Mouse (Mus musculus): ENCODE results near the gene Nup88. TPM values are rescaled to one million over a fixed set of nuclear protein-coding genes. Genes with fewer than 3 reads are reported as not detected.

Gene Nup88
- polyA plus RNA-seq, 1 experiment from 2014 or later: 148 TPM

DNA sequence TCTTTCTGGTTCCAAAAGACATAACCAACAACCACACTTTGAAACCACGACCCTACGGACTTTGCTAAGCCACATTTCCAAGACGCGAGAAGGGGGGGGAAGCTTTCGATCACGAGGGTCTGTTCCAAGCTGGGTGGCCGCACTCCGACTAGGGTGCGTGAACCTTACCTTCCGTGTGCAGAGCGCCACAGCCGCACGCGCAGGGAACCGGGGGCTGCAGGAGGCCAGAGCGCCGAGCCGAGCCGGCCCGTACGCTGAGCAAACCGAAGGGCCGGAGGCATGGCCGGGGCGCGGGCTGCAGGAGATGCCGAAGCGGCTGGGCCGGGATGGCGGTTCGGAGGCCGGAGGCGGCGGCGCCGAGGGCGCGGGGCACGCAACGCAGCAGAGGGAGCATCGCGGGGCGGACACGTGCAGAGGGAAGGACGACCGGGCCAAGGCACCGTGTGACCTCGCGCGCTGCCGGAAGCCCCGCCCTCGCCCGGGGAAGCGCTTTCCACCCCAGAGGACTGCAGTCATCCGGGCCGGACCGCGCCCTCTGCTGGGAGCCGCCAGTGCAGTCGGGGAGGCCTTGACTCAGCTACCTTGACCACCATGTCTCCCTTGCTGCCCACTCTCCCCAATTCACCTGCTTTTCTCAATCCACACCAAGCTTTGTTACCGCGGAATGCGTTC is 12.9 kb upstream of the Nup88 start, which contains the start of gene C1qbp:
TSS of gene C1qbp (minus strand) at position 470 of the 672 bp plus-strand sequence.
- Histone ChIP-seq H3K4me3 (peak within 1 kb of the TSS; percentile 100), H3K36me3 (peaks cover 67% of the 10 kb centered on the region), H3K27ac (replicated peaks) (0 out of 2 replicates have a peak within 1 kb of the TSS, but pooled peaks have one; percentile 46), H3K9me3 (no peaks in the 10 kb centered on the region), H3K27me3 (no peaks in the 10 kb centered on the region), H3K4me1 (peaks cover 8% of the 10 kb centered on the region), H3K4me2 (replicated peaks) (peak within 1 kb of the TSS; percentile 76), H3K9ac (replicated peaks) (peak within 1 kb of the TSS; percentile 92)
- 2% methylated on average over 55 of the region's 64 CpGs for WGBS
- ATAC-seq (ENCODE audit: low FRiP score, low read depth): peak; percentile 96

DNA sequence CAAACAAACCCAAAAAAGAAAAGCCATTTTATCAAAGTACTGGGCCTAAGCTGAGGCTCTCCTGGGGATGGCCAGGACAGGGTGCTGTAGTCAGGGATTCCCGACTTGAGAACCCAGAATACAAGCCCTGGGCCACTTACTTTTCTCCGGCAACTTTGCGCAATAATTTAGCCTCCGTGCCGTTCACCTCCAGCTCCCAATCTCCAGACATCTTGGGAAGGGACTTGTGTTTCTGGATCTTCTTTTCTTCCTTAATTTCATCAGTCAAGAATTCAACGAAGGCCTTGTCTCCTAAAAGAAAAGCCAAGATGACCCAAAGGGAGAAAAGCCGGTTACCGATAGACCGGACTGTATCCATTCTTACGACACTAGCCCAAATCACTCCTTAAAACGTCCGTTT is 12.3 kb upstream of the Nup88 start:
- Histone ChIP-seq H3K9ac (replicated peaks) (peak overlapping the region; percentile 92), H3K4me3 (peak overlapping the region; percentile 100), H3K27me3 (no peaks in the 10 kb centered on the region), H3K4me1 (peaks cover 8% of the 10 kb centered on the region), H3K36me3 (peaks cover 67% of the 10 kb centered on the region), H3K4me2 (replicated peaks) (peak overlapping the region; percentile 76), H3K9me3 (no peaks in the 10 kb centered on the region), H3K27ac (replicated peaks) (no peak overlapping the region)
- no peak for ATAC-seq (ENCODE audit: low FRiP score, low read depth)
- 13% methylated on average over 12 of the region's 12 CpGs for WGBS

DNA sequence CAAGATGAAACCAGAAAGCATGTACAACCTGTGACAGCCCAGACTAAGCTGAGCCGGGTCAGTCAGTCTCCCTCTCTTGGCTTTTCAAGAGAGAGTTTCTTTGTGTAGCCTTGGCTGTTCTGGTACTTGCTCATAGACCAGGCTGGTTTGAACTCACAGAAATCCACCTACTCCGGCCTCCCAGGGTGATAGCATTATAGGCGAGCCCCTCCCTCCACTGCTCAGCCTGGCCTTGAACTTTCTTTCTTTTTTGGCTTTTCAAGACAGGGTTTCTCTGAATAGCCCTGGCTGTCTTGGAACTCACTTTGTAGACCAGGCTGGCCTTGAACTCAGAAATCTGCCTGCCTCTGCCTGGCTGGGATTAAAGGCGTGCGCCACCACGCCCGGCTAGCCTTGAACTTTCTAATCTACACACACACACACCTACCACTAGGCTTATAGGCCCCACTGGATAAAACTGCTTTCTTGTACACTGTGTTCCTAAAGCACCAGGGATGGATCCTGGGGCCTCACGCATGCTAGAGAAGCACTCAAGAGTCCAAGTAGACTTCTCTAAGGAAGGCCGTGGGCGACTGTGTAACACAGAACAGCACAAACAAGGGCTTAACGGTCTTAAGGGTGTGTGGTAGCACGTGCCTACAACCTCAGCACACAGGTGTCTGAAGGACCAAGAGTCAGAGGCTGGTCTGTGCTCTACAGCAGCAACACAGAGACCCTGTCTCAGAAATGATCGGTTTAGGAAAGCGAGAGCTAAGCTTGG is 11.2 kb upstream of the Nup88 start:
- H3K9ac ChIP-seq (replicated peaks): no peak overlapping the region
- H3K27ac ChIP-seq (replicated peaks): no peak overlapping the region
- peaks cover 67% of the 10 kb centered on the region for H3K36me3 ChIP-seq
- no peaks in the 10 kb centered on the region for H3K9me3 ChIP-seq
- 93% methylated on average over 14 of the region's 14 CpGs for WGBS
- no peak for ATAC-seq (ENCODE audit: low FRiP score, low read depth)
- H3K4me2 ChIP-seq (replicated peaks): peak overlapping the region; percentile 76; the same call in 1 of the 2 replicates
- peaks cover 8% of the 10 kb centered on the region for H3K4me1 ChIP-seq
- no peak overlapping the region for H3K4me3 ChIP-seq
- no peaks in the 10 kb centered on the region for H3K27me3 ChIP-seq

DNA sequence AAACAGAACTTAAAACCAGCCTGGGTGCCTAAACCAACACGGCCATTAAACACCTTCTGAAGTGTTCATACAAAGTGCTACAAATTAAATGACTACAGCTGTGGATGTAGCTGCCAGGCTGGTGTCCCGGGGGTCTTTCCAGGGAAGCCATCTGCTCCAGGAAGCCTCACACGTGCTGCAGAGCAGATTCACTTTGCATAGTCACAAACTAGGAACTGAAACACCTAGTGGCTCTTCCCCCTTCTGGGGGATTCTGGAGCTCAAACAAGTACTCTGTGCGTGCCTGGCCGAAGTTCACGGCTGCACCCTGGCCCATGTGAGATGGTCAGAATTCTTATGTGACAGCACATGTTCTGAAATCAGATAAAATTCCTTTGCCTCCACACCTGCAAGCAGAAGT is 10.5 kb upstream of the Nup88 start:
- ATAC-seq (ENCODE audit: low FRiP score, low read depth): no peak
- 92% methylated on average over 6 of the region's 6 CpGs for WGBS
- H3K9ac ChIP-seq (replicated peaks): no peak overlapping the region
- H3K27ac ChIP-seq (replicated peaks): no peak overlapping the region
- no peaks in the 10 kb centered on the region for H3K27me3 ChIP-seq
- peaks cover 8% of the 10 kb centered on the region for H3K4me1 ChIP-seq
- H3K4me3 ChIP-seq: no peak overlapping the region
- H3K4me2 ChIP-seq (replicated peaks): no peak overlapping the region
- H3K36me3 ChIP-seq: peaks cover 67% of the 10 kb centered on the region
- H3K9me3 ChIP-seq: no peaks in the 10 kb centered on the region

DNA sequence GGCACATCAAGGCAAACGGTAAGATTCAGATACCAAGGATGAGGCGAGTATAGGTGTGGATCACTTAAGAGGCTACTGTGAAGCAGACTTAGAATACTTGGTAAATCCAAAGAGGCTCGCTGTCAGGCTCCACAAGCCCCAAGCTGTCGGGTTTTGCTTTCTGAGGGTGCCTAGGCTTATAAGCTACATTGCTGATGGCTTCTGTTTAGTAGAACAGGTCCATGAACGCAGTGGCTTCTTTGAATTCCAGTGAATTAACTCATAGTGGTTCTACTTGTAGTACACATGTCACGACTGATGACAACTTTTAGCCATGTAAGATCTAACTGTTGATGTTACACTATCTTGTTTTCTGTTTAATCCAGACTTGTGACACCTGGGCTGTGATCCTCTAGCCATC is 7.5 kb upstream of the Nup88 start:
- H3K4me2 ChIP-seq (replicated peaks): no peak overlapping the region
- peaks cover 77% of the 10 kb centered on the region for H3K36me3 ChIP-seq
- 90% methylated on average over 6 of the region's 6 CpGs for WGBS
- no peak overlapping the region for H3K27ac ChIP-seq (replicated peaks)
- no peak overlapping the region for H3K9ac ChIP-seq (replicated peaks)
- no peak overlapping the region for H3K4me3 ChIP-seq
- no peak for ATAC-seq (ENCODE audit: low FRiP score, low read depth)
- no peaks in the 10 kb centered on the region for H3K27me3 ChIP-seq
- H3K9me3 ChIP-seq: no peaks in the 10 kb centered on the region
- H3K4me1 ChIP-seq: peaks cover 8% of the 10 kb centered on the region

DNA sequence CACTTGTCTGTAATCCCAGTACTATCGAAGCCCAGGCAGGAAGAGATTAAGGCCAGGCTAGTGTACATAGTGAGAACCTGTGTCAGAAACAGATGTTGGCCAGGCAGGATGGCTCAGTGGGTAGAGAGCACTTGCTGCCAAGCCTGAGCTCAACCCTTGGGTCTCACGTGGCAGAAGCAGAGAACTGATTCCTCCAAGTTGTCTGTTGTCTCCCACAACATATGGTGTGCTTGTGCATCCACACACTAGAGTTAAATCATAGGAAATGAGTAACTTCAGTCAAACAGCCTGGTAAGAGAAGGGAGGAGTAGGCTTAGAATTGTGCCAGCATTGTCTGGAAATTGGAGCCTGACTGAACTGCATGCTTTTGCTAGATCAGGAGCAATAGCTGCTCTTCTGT is 5.4 kb upstream of the Nup88 start:
- Histone ChIP-seq H3K4me3 (no peak overlapping the region), H3K36me3 (peaks cover 70% of the 10 kb centered on the region), H3K9ac (replicated peaks) (no peak overlapping the region), H3K9me3 (no peaks in the 10 kb centered on the region), H3K4me2 (replicated peaks) (no peak overlapping the region), H3K27ac (replicated peaks) (no peak overlapping the region), H3K4me1 (peaks cover 5% of the 10 kb centered on the region), H3K27me3 (no peaks in the 10 kb centered on the region)
- no peak for ATAC-seq (ENCODE audit: low FRiP score, low read depth)
- WGBS: 78% methylated on average over 2 of the region's 2 CpGs

DNA sequence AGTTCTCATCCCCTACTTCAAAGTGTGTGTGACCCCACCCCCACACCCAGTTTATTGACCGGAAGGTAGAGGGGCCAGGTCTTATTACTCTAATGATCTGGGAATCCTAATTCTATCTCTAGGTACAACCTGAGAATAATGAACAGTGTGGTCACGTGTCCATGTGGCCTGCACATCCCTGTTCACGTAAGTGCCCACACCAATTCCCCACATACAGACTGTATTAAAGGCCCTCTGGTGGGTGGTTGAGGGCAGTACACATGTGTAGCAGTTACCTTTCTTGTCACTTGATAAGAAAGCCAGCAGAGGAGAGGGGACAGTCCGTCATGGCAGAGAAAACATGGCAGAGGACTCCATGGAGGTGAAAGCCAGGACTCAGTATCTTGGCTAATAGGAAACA is 4.2 kb upstream of the Nup88 start:
- Histone ChIP-seq H3K4me3 (no peak overlapping the region), H3K4me1 (peaks cover 7% of the 10 kb centered on the region), H3K4me2 (replicated peaks) (no peak overlapping the region), H3K27me3 (no peaks in the 10 kb centered on the region), H3K9me3 (no peaks in the 10 kb centered on the region), H3K9ac (replicated peaks) (no peak overlapping the region), H3K27ac (replicated peaks) (no peak overlapping the region), H3K36me3 (peaks cover 57% of the 10 kb centered on the region)
- ATAC-seq (ENCODE audit: low FRiP score, low read depth): no peak
- 80% methylated on average over 4 of the region's 4 CpGs for WGBS

DNA sequence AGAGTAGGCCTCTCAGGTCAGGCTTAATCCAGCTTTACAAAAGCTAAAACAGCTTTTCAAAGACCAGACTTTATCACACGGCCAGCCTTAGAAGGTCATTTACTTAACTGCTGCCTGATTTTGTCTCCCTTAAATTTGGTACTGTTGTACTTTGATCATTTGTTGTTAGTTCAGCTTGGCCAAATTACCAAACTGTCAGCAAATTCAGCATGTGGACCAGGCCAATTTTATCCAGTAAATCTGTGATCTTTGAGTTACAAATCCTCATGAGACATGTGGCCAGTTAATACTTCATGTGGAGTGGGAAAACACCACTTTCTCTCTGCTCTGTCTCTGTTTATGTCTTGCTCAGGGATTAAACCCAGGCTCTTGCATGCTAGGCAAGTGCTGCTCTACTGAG is 2.8 kb upstream of the Nup88 start:
- H3K27ac ChIP-seq (replicated peaks): no peak overlapping the region
- 60% methylated on average over 1 of the region's 1 CpGs for WGBS
- no peak overlapping the region for H3K4me3 ChIP-seq
- no peak overlapping the region for H3K4me2 ChIP-seq (replicated peaks)
- no peaks in the 10 kb centered on the region for H3K27me3 ChIP-seq
- ATAC-seq (ENCODE audit: low FRiP score, low read depth): no peak
- H3K9me3 ChIP-seq: no peaks in the 10 kb centered on the region
- peaks cover 15% of the 10 kb centered on the region for H3K4me1 ChIP-seq
- H3K9ac ChIP-seq (replicated peaks): no peak overlapping the region
- peaks cover 44% of the 10 kb centered on the region for H3K36me3 ChIP-seq

DNA sequence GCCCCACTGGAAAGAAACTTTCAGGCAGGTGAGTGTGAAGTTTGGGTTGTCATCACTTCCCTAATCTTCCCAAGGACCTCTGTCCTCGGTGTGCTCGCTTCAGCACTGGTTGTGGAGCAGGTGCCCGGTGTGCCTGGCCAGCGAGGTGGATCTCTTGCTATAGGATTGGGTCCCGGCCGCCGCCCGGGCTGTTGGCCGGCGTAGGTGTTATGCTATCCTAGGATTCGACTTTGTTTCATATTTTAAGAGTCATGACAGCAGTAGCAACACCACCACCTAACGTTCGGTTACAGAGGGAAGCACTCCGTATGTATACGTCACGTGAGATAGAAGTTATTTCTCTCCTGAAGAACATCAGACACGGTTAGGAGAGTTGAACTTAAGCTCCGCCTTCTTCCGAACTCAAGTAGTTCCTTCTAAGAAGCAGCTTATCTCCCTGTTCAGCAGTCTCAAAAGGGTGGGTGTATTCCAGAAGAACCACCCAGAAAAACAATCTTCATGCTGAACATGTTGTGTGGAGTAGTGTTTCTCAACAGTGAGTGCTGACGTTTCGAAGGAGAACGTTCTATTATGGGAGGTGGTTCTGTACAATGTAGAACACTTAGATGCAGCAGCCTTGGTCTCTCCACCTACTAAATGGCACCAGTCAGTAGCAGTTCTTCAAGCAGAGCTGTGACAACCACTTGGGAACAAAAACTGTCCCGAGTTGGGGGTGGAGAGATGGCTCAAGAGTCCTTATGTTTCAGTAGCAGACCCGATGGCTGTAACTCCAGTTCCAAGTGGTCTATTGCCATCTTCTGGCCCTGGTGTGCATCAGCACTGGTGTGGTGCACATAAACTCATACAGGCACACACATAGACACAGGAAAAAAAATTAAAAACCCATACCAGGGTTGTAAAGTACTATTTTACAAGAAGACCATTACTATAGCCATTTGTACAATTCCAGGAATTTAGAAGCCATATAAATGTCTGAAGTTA is 1.1 kb upstream of the Nup88 start:
- Histone ChIP-seq H3K27ac (replicated peaks) (peak overlapping the region; percentile 85), H3K36me3 (peaks cover 35% of the 10 kb centered on the region), H3K9me3 (no peaks in the 10 kb centered on the region), H3K4me1 (peaks cover 15% of the 10 kb centered on the region), H3K9ac (replicated peaks) (peak overlapping the region; percentile 67), H3K4me2 (replicated peaks) (peak overlapping the region; percentile 80), H3K27me3 (no peaks in the 10 kb centered on the region), H3K4me3 (peak overlapping the region; percentile 74)
- 17% methylated on average over 24 of the region's 24 CpGs for WGBS
- peak; percentile 39 for ATAC-seq (ENCODE audit: low FRiP score, low read depth)

DNA sequence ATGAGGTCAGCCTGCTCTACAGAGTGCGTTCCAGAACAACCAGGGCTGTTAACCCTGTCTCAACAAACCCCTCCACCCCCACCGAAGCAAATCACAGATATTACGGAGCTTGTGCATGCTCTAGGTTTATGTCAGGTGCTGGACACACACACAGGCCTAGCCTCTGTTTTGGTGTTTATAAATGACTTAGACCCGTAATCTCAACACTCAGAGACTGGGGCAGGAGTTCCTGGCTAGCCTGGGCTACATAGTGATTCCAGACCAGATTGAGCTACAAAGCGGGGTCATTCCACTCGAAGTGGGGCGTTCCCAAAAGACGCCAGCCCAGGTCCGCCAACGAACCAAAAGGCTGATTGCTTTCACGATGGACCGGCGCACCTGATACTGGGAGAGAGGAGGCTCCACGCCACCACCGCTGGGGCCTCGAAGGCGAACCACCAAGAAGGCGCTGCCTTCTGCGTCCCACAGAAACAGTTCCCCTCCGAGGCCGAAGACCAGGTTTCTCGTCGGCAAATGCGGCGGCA is 440 bp downstream of the Nup88 start:
- H3K9me3 ChIP-seq: no peaks in the 10 kb centered on the region
- no peaks in the 10 kb centered on the region for H3K27me3 ChIP-seq
- peak overlapping the region; percentile 85 for H3K27ac ChIP-seq (replicated peaks)
- peaks cover 15% of the 10 kb centered on the region for H3K4me1 ChIP-seq
- ATAC-seq (ENCODE audit: low FRiP score, low read depth): peak; percentile 13
- H3K9ac ChIP-seq (replicated peaks): peak overlapping the region; percentile 87
- peaks cover 35% of the 10 kb centered on the region for H3K36me3 ChIP-seq
- peak overlapping the region; percentile 80 for H3K4me2 ChIP-seq (replicated peaks)
- peak overlapping the region; percentile 74 for H3K4me3 ChIP-seq
- under 1% methylated on average over 25 of the region's 25 CpGs for WGBS

DNA sequence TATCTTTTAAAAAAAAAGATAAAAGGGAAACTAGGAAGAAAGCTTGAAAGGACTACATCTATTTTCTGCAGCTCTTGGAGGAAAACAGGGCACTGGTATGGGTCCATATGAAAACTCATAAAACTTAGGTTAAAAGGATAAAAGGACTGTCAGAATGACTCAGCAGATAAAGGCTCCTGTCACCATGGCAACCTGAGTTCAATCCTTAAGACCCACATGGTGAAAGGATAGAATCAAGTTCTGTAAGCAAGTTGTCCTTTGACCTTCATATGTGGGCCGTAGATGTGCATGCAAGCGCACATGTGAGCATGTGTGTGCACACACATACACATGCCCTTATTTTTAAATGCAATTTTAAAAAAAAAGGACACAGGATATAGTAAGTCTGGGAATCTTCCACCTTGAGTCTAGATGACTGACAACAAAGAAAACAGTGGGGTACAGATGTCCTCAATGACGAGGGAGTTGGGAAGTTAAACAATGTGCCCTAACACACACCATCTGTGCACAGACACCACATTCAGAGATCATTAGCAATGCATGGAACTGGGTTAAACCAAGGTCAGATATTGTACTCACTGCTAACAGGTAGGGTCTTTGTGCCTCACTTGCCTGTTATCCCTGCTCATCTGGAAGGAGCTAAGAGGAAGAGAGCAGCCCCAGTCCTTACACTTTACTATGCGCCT is 5.4 kb downstream of the Nup88 start:
- H3K4me3 ChIP-seq: no peak overlapping the region
- H3K4me2 ChIP-seq (replicated peaks): no peak overlapping the region
- no peak overlapping the region for H3K9ac ChIP-seq (replicated peaks)
- ATAC-seq (ENCODE audit: low FRiP score, low read depth): no peak
- WGBS: 79% methylated on average over 4 of the region's 4 CpGs
- H3K9me3 ChIP-seq: no peaks in the 10 kb centered on the region
- no peaks in the 10 kb centered on the region for H3K27me3 ChIP-seq
- H3K27ac ChIP-seq (replicated peaks): no peak overlapping the region
- H3K36me3 ChIP-seq: peaks cover 68% of the 10 kb centered on the region
- peaks cover 10% of the 10 kb centered on the region for H3K4me1 ChIP-seq
